Mouse (Mus musculus): ENCODE results near the gene Hist2h2ab. TPM values are rescaled to one million over a fixed set of nuclear protein-coding genes. Genes with fewer than 3 reads are reported as not detected.
"Not testable (repeated sequence)": the region's sequence is repeated elsewhere in the genome, so short reads cannot be mapped to it uniquely, and the experiment has no call there.

Hist2h2ab gene
- polyA plus RNA-seq, 2 experiments: 0.99 to 1.7 TPM

DNA sequence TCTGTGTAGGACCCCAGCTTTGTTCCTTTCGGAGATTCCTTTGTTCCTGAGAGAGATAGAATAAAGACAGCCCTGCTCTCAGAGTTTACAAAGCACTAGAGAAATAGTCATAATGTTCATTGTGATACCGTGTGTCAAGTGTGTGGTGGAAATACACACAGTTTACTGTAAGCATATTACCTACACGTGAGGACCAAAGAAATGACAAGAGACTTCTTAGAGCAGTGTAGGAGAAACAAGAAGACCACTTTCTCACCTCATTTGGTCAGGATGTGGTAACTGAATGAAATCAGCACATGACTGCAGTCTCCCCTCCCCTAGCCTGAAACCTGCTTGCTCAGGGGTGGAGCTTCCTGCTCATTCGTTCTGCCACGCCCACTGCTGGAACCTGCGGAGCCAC lies 21.5 kb upstream of the Hist2h2ab start:
- 4% methylated on average over 6 of the region's 6 CpGs for WGBS
- Histone ChIP-seq H3K9ac (ENCODE audit: low read depth, low read length, severe bottlenecking) (no peak overlapping the region), H3K27me3 (ENCODE audit: control insufficient read depth, insufficient read depth, low read length) (no peaks in the 10 kb centered on the region), H3K36me3 (ENCODE audit: control insufficient read depth, insufficient read depth, low read length) (no peaks in the 10 kb centered on the region), H3K9me3 (ENCODE audit: control insufficient read depth, low read length) (no peaks in the 10 kb centered on the region), H3K4me1 (ENCODE audit: control insufficient read depth, insufficient read depth, low read length) (peaks cover 12% of the 10 kb centered on the region), H3K4me2 (replicated peaks; ENCODE audit: low read depth, low read length, severe bottlenecking) (peak overlapping the region; percentile 95), H3K27ac (replicated peaks; ENCODE audit: low read depth, low read length) (no peak overlapping the region), H3K4me3 (replicated peaks; ENCODE audit: low read length) (peak overlapping the region; percentile 68)
- DNase-seq (ENCODE audit: low spot score) (no peak), ATAC-seq (ENCODE audit: low FRiP score, low read depth) (no peak)
- TF ChIP-seq POLR2A (IDR thresholded peaks at IDR 0.05; ENCODE audit: borderline replicate concordance, extremely low read depth, insufficient read depth, insufficient read length): no peak

DNA sequence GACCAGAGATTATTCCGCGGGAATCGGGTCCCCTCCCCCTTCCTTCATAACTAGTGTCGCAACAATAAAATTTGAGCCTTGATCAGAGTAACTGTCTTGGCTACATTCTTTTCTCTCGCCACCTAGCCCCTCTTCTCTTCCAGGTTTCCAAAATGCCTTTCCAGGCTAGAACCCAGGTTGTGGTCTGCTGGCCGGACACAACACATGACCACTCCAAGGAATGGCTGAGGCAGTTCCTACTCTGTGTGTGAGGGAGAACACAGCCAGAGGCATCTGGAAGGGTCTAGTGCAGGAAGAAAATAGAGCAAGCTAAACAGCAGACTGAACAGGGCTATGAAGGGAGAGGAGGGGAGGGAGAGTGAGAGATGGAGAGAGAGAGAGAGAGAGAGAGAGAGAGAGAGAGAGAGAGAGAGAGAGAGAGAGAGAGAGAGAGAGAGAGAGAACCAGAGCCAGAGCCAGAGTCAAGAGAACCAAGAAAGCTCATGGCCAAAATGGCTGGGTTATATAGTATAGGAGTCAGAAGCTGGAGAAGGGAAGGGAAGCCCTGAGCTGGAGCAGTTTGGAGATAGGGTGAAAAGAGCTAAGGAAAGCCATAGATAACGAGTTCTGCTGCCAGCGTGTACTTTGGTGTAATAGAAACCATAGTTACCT lies 20.9 kb upstream of the Hist2h2ab start:
- not testable (repeated sequence) for H3K4me3 ChIP-seq (replicated peaks; ENCODE audit: low read length); H3K27ac ChIP-seq (replicated peaks; ENCODE audit: low read depth, low read length); H3K4me2 ChIP-seq (replicated peaks; ENCODE audit: low read depth, low read length, severe bottlenecking); H3K9me3 ChIP-seq (ENCODE audit: control insufficient read depth, low read length); ATAC-seq (ENCODE audit: low FRiP score, low read depth); DNase-seq (ENCODE audit: low spot score); H3K27me3 ChIP-seq (ENCODE audit: control insufficient read depth, insufficient read depth, low read length); H3K9ac ChIP-seq (ENCODE audit: low read depth, low read length, severe bottlenecking); H3K36me3 ChIP-seq (ENCODE audit: control insufficient read depth, insufficient read depth, low read length)
- WGBS: 27% methylated on average over 6 of the region's 8 CpGs
- peaks cover 12% of the 10 kb centered on the region for H3K4me1 ChIP-seq (ENCODE audit: control insufficient read depth, insufficient read depth, low read length)

DNA sequence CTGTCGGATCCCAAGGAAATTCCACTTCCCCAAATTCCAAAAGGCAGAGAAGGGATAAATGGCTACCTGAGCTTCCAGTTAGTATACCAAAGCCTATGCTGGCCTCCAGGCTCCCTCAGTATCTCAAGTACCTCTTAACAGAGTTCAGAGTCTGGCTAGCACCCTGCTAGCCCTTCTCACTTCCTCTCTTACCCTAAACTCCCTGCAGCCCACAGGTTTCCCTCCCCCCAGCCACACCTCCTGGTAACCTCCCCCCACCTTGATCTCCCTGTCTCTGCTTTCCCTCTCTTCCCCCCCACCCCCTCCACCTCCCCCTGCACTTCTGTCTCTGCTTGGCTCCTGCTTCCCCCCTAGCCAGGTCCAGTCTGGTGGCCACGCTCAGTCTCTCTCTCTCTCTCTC lies 19.9 kb upstream of the Hist2h2ab start:
- ATAC-seq (ENCODE audit: low FRiP score, low read depth): no peak
- Histone ChIP-seq H3K9ac (ENCODE audit: low read depth, low read length, severe bottlenecking) (no peak overlapping the region), H3K27me3 (ENCODE audit: control insufficient read depth, insufficient read depth, low read length) (no peaks in the 10 kb centered on the region), H3K9me3 (ENCODE audit: control insufficient read depth, low read length) (no peaks in the 10 kb centered on the region), H3K4me1 (ENCODE audit: control insufficient read depth, insufficient read depth, low read length) (peaks cover 12% of the 10 kb centered on the region), H3K4me3 (replicated peaks; ENCODE audit: low read length) (no peak overlapping the region), H3K4me2 (replicated peaks; ENCODE audit: low read depth, low read length, severe bottlenecking) (no peak overlapping the region), H3K36me3 (ENCODE audit: control insufficient read depth, insufficient read depth, low read length) (no peaks in the 10 kb centered on the region), H3K27ac (replicated peaks; ENCODE audit: low read depth, low read length) (no peak overlapping the region)
- 48% methylated on average over 2 of the region's 2 CpGs for WGBS
- DNase-seq (ENCODE audit: low spot score): no peak
- TF ChIP-seq POLR2A (IDR thresholded peaks at IDR 0.05; ENCODE audit: borderline replicate concordance, extremely low read depth, insufficient read depth, insufficient read length): no peak

DNA sequence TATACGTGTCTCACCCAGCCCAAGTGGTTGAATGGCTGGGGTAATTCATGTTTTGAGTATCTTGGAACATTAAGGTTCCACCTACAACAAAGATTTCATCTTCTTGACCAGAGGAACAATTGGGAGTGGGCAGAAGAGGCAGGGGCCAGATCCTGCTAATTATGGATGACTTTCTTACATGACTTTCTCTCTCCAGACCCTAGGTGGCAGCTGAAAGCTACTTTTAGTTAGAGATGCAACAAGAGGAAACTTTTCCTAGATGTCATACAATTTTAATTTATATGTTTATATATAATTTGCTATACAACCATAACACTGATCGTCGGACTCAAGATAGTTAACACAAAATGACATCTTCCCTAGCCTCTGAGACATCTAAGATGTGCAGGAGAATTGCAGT lies 11.8 kb upstream of the Hist2h2ab start:
- TF ChIP-seq POLR2A (IDR thresholded peaks at IDR 0.05; ENCODE audit: borderline replicate concordance, extremely low read depth, insufficient read depth, insufficient read length): no peak
- ATAC-seq (ENCODE audit: low FRiP score, low read depth): no peak
- Histone ChIP-seq H3K36me3 (ENCODE audit: control insufficient read depth, insufficient read depth, low read length) (no peaks in the 10 kb centered on the region), H3K9me3 (ENCODE audit: control insufficient read depth, low read length) (no peaks in the 10 kb centered on the region), H3K27me3 (ENCODE audit: control insufficient read depth, insufficient read depth, low read length) (no peaks in the 10 kb centered on the region), H3K4me3 (replicated peaks; ENCODE audit: low read length) (no peak overlapping the region), H3K9ac (ENCODE audit: low read depth, low read length, severe bottlenecking) (no peak overlapping the region), H3K4me1 (ENCODE audit: control insufficient read depth, insufficient read depth, low read length) (no peaks in the 10 kb centered on the region), H3K4me2 (replicated peaks; ENCODE audit: low read depth, low read length, severe bottlenecking) (no peak overlapping the region), H3K27ac (replicated peaks; ENCODE audit: low read depth, low read length) (no peak overlapping the region)
- WGBS: 83% methylated on average over 3 of the region's 3 CpGs
- no peak for DNase-seq (ENCODE audit: low spot score)

DNA sequence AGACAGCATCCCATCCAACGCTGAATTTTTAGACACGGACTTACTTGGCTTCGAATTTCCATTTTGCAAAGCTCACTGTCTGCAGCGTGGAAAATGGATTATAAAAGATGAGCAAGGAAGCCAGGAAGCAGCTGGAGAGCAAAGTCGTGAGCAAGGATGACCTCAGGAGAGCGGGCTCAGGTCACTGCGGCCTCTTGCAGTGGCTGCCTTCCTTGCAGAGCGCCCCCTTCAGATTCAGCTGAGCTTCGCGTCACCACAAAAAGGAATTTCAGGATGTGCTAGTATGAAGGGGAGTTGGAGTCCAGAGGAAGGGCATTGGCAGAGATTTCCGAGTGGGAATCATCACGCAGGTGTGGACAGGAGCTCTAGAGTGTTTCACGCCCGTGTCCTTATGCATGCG lies 10.4 kb upstream of the Hist2h2ab start:
- H3K4me3 ChIP-seq (replicated peaks; ENCODE audit: low read length): no peak overlapping the region
- no peaks in the 10 kb centered on the region for H3K9me3 ChIP-seq (ENCODE audit: control insufficient read depth, low read length)
- DNase-seq (ENCODE audit: low spot score) (no peak), ATAC-seq (ENCODE audit: low FRiP score, low read depth) (no peak)
- no peaks in the 10 kb centered on the region for H3K27me3 ChIP-seq (ENCODE audit: control insufficient read depth, insufficient read depth, low read length)
- no peaks in the 10 kb centered on the region for H3K4me1 ChIP-seq (ENCODE audit: control insufficient read depth, insufficient read depth, low read length)
- WGBS: 26% methylated on average over 15 of the region's 15 CpGs
- H3K36me3 ChIP-seq (ENCODE audit: control insufficient read depth, insufficient read depth, low read length): no peaks in the 10 kb centered on the region
- H3K4me2 ChIP-seq (replicated peaks; ENCODE audit: low read depth, low read length, severe bottlenecking): no peak overlapping the region
- H3K27ac ChIP-seq (replicated peaks; ENCODE audit: low read depth, low read length): no peak overlapping the region
- H3K9ac ChIP-seq (ENCODE audit: low read depth, low read length, severe bottlenecking): no peak overlapping the region
- TF ChIP-seq POLR2A (IDR thresholded peaks at IDR 0.05; ENCODE audit: borderline replicate concordance, extremely low read depth, insufficient read depth, insufficient read length): no peak

Data from limb, embryonic 14.5 days (tissue).